Mouse (Mus musculus): ENCODE results near the gene Hnrnpl. TPM values are rescaled to one million over a fixed set of nuclear protein-coding genes. Genes with fewer than 3 reads are reported as not detected.
"Not testable (repeated sequence)": the region's sequence is repeated elsewhere in the genome, so short reads cannot be mapped to it uniquely, and the experiment has no call there.

Hnrnpl gene
- total RNA-seq, 2 experiments from 2014 or later, result 572 to 576 TPM

- intact Hi-C loops (cut with DNase I), result no loop called here
- DNase-seq, result no peak
These were observed 58.6 kb downstream of the Hnrnpl start for GRCm38 (mm10) chr7:28866769-28867507.

- intact Hi-C loops (cut with DNase I), result not testable (repeated sequence)
- peak; percentile 66 for DNase-seq
These were observed 59.4 kb downstream of the Hnrnpl start for GRCm38 (mm10) chr7:28867508-28868340.

- no peak for DNase-seq
- intact Hi-C loops (cut with DNase I), result no loop called here
These were observed 62.7 kb downstream of the Hnrnpl start for GRCm38 (mm10) chr7:28870901-28871664.

Other genes with a start within 250 kb of the Hnrnpl start
- 10 to 100 TPM; 67.9 to 70.0 TPM for gene Samd4b, start 210.4 kb upstream of the Hnrnpl start, total RNA-seq (2021)
- 10 to 100 TPM; 11.6 to 11.9 TPM for gene Pak4, start 210.4 kb upstream of the Hnrnpl start, total RNA-seq (2021)
- gene Acp7, start 177.2 kb upstream of the Hnrnpl start, total RNA-seq (2021), result under 1 TPM; 0.18 to 0.89 TPM
- 10 to 100 TPM; 20.1 to 22.8 TPM for gene Fbxo27, start 115.7 kb upstream of the Hnrnpl start, total RNA-seq (2021)
- gene Fbxo17, start 91.7 kb upstream of the Hnrnpl start, total RNA-seq (2021), result 1 to 10 TPM; 2.9 to 3.7 TPM
- 10 to 100 TPM; 41.1 to 41.6 TPM for gene Mrps12, start 66.7 kb upstream of the Hnrnpl start, total RNA-seq (2021)
- 10 to 100 TPM; 11.9 to 13.3 TPM for gene Sars2, start 66.5 kb upstream of the Hnrnpl start, total RNA-seq (2021)
- under 1 TPM in 1 of 2 experiments, not detected in 1; 0.68 TPM for gene Ccer2, start 52.4 kb upstream of the Hnrnpl start, total RNA-seq (2021)
- gene Sirt2, start 41.8 kb upstream of the Hnrnpl start, total RNA-seq (2021), result 10 to 100 TPM; 91.5 to 99.9 TPM
- 10 to 100 TPM; 35.3 to 35.6 TPM for gene Nfkbib, start 41.0 kb upstream of the Hnrnpl start, total RNA-seq (2021)
- 1 to 10 TPM; 1.5 to 1.6 TPM for gene Rinl, start 19.6 kb upstream of the Hnrnpl start, total RNA-seq (2021)
- gene Ech1, start 16.7 kb downstream of the Hnrnpl start, total RNA-seq (2021), result 10 to 100 TPM; 45.3 to 45.9 TPM
- gene Lgals4, start 25.3 kb downstream of the Hnrnpl start, total RNA-seq (2021), result 1 to 10 TPM; 3.6 to 4.6 TPM
- gene Lgals7, start 55.3 kb downstream of the Hnrnpl start, total RNA-seq (2021), result 1 to 10 TPM; 2.3 to 3.7 TPM
- gene Capn12, start 72.9 kb downstream of the Hnrnpl start, total RNA-seq (2021), result under 1 TPM; 0.18 to 0.52 TPM
- gene Actn4, start 153.8 kb downstream of the Hnrnpl start, total RNA-seq (2021), result 100 to 1,000 TPM; 129 to 134 TPM
- 100 to 1,000 TPM; 212 to 213 TPM for gene Eif3k, start 173.3 kb downstream of the Hnrnpl start, total RNA-seq (2021)
- gene Map4k1, start 173.5 kb downstream of the Hnrnpl start, total RNA-seq (2021), result 10 to 100 TPM; 12.9 to 14.7 TPM

All from left cerebral cortex, postnatal 4 days (tissue).